Mouse (Mus musculus): ENCODE results near the gene Arih2. TPM values are rescaled to one million over a fixed set of nuclear protein-coding genes. Genes with fewer than 3 reads are reported as not detected.

Gene Arih2
- polyA plus RNA-seq, 1 experiment from 2014 or later, result 52.7 TPM

- no peak overlapping the region for H3K27ac ChIP-seq (ENCODE audit: low read length)
- peaks cover 28% of the 10 kb centered on the region for H3K4me1 ChIP-seq (ENCODE audit: insufficient read depth, low read length)
- H3K4me3 ChIP-seq (ENCODE audit: low read length), result no peak overlapping the region
- ATAC-seq (ENCODE audit: low FRiP score, low TSS enrichment), result no peak
- no peak overlapping the region for H3K4me2 ChIP-seq (replicated peaks; ENCODE audit: low read depth, low read length)
- peaks cover 40% of the 10 kb centered on the region for H3K36me3 ChIP-seq (ENCODE audit: insufficient read depth, low read length)
- H3K9ac ChIP-seq (replicated peaks; ENCODE audit: low read length), result no peak overlapping the region
- 91% methylated on average over 12 of the region's 12 CpGs for WGBS
- H3K9me3 ChIP-seq (ENCODE audit: low read length), result no peaks in the 10 kb centered on the region
- H3K27me3 ChIP-seq (ENCODE audit: insufficient read depth, low read length), result no peaks in the 10 kb centered on the region
Measured at GRCm38 (mm10) chr9:108574921-108575320, 74.3 kb downstream of the Arih2 start.

GRCm38 (mm10) chr9:108573774-108574690 is 75.2 kb downstream of the Arih2 start:
- no peaks in the 10 kb centered on the region for H3K27me3 ChIP-seq (ENCODE audit: insufficient read depth, low read length)
- H3K9ac ChIP-seq (replicated peaks; ENCODE audit: low read length), result no peak overlapping the region
- no peak for ATAC-seq (ENCODE audit: low FRiP score, low TSS enrichment)
- no peak overlapping the region for H3K27ac ChIP-seq (ENCODE audit: low read length)
- no peak overlapping the region for H3K4me2 ChIP-seq (replicated peaks; ENCODE audit: low read depth, low read length)
- H3K36me3 ChIP-seq (ENCODE audit: insufficient read depth, low read length), result peaks cover 40% of the 10 kb centered on the region
- H3K4me3 ChIP-seq (ENCODE audit: low read length), result no peak overlapping the region
- WGBS, result 59% methylated on average over 25 of the region's 26 CpGs
- peaks cover 26% of the 10 kb centered on the region for H3K4me1 ChIP-seq (ENCODE audit: insufficient read depth, low read length)
- H3K9me3 ChIP-seq (ENCODE audit: low read length), result no peaks in the 10 kb centered on the region

- peaks cover 40% of the 10 kb centered on the region for H3K36me3 ChIP-seq (ENCODE audit: insufficient read depth, low read length)
- H3K4me2 ChIP-seq (replicated peaks; ENCODE audit: low read depth, low read length), result no peak overlapping the region
- no peak overlapping the region for H3K9ac ChIP-seq (replicated peaks; ENCODE audit: low read length)
- peaks cover 33% of the 10 kb centered on the region for H3K4me1 ChIP-seq (ENCODE audit: insufficient read depth, low read length)
- no peak overlapping the region for H3K27ac ChIP-seq (ENCODE audit: low read length)
- H3K4me3 ChIP-seq (ENCODE audit: low read length), result no peak overlapping the region
- 74% methylated on average over 10 of the region's 10 CpGs for WGBS
- H3K9me3 ChIP-seq (ENCODE audit: low read length), result no peaks in the 10 kb centered on the region
- no peak for ATAC-seq (ENCODE audit: low FRiP score, low TSS enrichment)
- no peaks in the 10 kb centered on the region for H3K27me3 ChIP-seq (ENCODE audit: insufficient read depth, low read length)
Measured at GRCm38 (mm10) chr9:108572321-108572720, 76.9 kb downstream of the Arih2 start.

GRCm38 (mm10) chr9:108571401-108571973 is 77.7 kb downstream of the Arih2 start:
- no peak overlapping the region for H3K4me3 ChIP-seq (ENCODE audit: low read length)
- H3K9ac ChIP-seq (replicated peaks; ENCODE audit: low read length), result no peak overlapping the region
- no peak overlapping the region for H3K4me2 ChIP-seq (replicated peaks; ENCODE audit: low read depth, low read length)
- ATAC-seq (ENCODE audit: low FRiP score, low TSS enrichment), result no peak
- H3K9me3 ChIP-seq (ENCODE audit: low read length), result no peaks in the 10 kb centered on the region
- peaks cover 40% of the 10 kb centered on the region for H3K36me3 ChIP-seq (ENCODE audit: insufficient read depth, low read length)
- no peaks in the 10 kb centered on the region for H3K27me3 ChIP-seq (ENCODE audit: insufficient read depth, low read length)
- H3K27ac ChIP-seq (ENCODE audit: low read length), result no peak overlapping the region
- WGBS, result 92% methylated on average over 16 of the region's 16 CpGs
- peaks cover 26% of the 10 kb centered on the region for H3K4me1 ChIP-seq (ENCODE audit: insufficient read depth, low read length)

- Histone ChIP-seq H3K4me3 (ENCODE audit: low read length) (peak overlapping the region; percentile 64), H3K27me3 (ENCODE audit: insufficient read depth, low read length) (no peaks in the 10 kb centered on the region), H3K9ac (replicated peaks; ENCODE audit: low read length) (peak overlapping the region; percentile 74), H3K4me1 (ENCODE audit: insufficient read depth, low read length) (peaks cover 36% of the 10 kb centered on the region), H3K36me3 (ENCODE audit: insufficient read depth, low read length) (peaks cover 37% of the 10 kb centered on the region), H3K9me3 (ENCODE audit: low read length) (no peaks in the 10 kb centered on the region), H3K27ac (ENCODE audit: low read length) (peak overlapping the region; percentile 29), H3K4me2 (replicated peaks; ENCODE audit: low read depth, low read length) (peak overlapping the region; percentile 94)
- under 1% methylated on average over 40 of the region's 40 CpGs for WGBS
- peak; percentile 3; the same call in 1 of the 2 replicates for ATAC-seq (ENCODE audit: low FRiP score, low TSS enrichment)
Measured at GRCm38 (mm10) chr9:108570207-108570896, 78.8 kb downstream of the Arih2 start.

GRCm38 (mm10) chr9:108569381-108570206 is 79.6 kb downstream of the Arih2 start, which contains the start of gene Dalrd3:
TSS of gene Dalrd3 (plus strand) at chr9:108569886.
- Histone ChIP-seq H3K27me3 (ENCODE audit: insufficient read depth, low read length) (no peaks in the 10 kb centered on the region), H3K36me3 (ENCODE audit: insufficient read depth, low read length) (peaks cover 44% of the 10 kb centered on the region), H3K4me2 (replicated peaks; ENCODE audit: low read depth, low read length) (peak within 1 kb of the TSS; percentile 94), H3K9ac (replicated peaks; ENCODE audit: low read length) (peak within 1 kb of the TSS; percentile 74), H3K4me1 (ENCODE audit: insufficient read depth, low read length) (peaks cover 32% of the 10 kb centered on the region), H3K4me3 (ENCODE audit: low read length) (peak within 1 kb of the TSS; percentile 64), H3K9me3 (ENCODE audit: low read length) (no peaks in the 10 kb centered on the region), H3K27ac (ENCODE audit: low read length) (peak within 1 kb of the TSS; percentile 73)
- WGBS, result 6% methylated on average over 42 of the region's 42 CpGs
- peak; percentile 62 for ATAC-seq (ENCODE audit: low FRiP score, low TSS enrichment)

GRCm38 (mm10) chr9:108568511-108568921 is 80.7 kb downstream of the Arih2 start:
- Histone ChIP-seq H3K27me3 (ENCODE audit: insufficient read depth, low read length) (no peaks in the 10 kb centered on the region), H3K4me3 (ENCODE audit: low read length) (peak overlapping the region; percentile 86), H3K9ac (replicated peaks; ENCODE audit: low read length) (peak overlapping the region; percentile 85), H3K9me3 (ENCODE audit: low read length) (no peaks in the 10 kb centered on the region), H3K27ac (ENCODE audit: low read length) (peak overlapping the region; percentile 96), H3K36me3 (ENCODE audit: insufficient read depth, low read length) (peaks cover 49% of the 10 kb centered on the region), H3K4me2 (replicated peaks; ENCODE audit: low read depth, low read length) (peak overlapping the region; percentile 100), H3K4me1 (ENCODE audit: insufficient read depth, low read length) (peaks cover 32% of the 10 kb centered on the region)
- no peak for ATAC-seq (ENCODE audit: low FRiP score, low TSS enrichment)
- 78% methylated on average over 17 of the region's 17 CpGs for WGBS

GRCm38 (mm10) chr9:108567931-108568419 is 81.2 kb downstream of the Arih2 start:
- Histone ChIP-seq H3K27me3 (ENCODE audit: insufficient read depth, low read length) (no peaks in the 10 kb centered on the region), H3K9ac (replicated peaks; ENCODE audit: low read length) (peak overlapping the region; percentile 85), H3K9me3 (ENCODE audit: low read length) (no peaks in the 10 kb centered on the region), H3K4me1 (ENCODE audit: insufficient read depth, low read length) (peaks cover 32% of the 10 kb centered on the region), H3K27ac (ENCODE audit: low read length) (peak overlapping the region; percentile 96), H3K4me2 (replicated peaks; ENCODE audit: low read depth, low read length) (peak overlapping the region; percentile 100), H3K4me3 (ENCODE audit: low read length) (peak overlapping the region; percentile 86), H3K36me3 (ENCODE audit: insufficient read depth, low read length) (peaks cover 49% of the 10 kb centered on the region)
- no peak for ATAC-seq (ENCODE audit: low FRiP score, low TSS enrichment)
- 9% methylated on average over 18 of the region's 18 CpGs for WGBS

All from kidney, embryonic 16.5 days (tissue).